Mouse (Mus musculus): ENCODE results near the gene Jak1.

GRCm38 (mm10) chr4:101157476-101157875, 107.6 kb downstream of the Jak1 start:
- TF ChIP-seq TAL1 (IDR thresholded peaks at IDR 0.05; ENCODE audit: low read length): no peak
- TF ChIP-seq GATA1 (IDR thresholded peaks at IDR 0.05; ENCODE audit: low read length): no peak

All from erythroblast, embryonic 14.5 days (primary cell).